Mouse (Mus musculus) heart, postnatal 0 days (tissue): ENCODE data around the gene Bloc1s6.
A peak's percentile ranks its signal among the peaks of the same experiment; 100 is the strongest.

ENCODE experiments used
- CTCF ChIP-seq: IDR thresholded peaks from 2 replicates; pipeline ENCODE4 v1.5.1; 2016; ENCODE audit warnings: antibody characterized with exemption, control low read depth, low read depth
- EP300 ChIP-seq: IDR thresholded peaks from 2 replicates; pipeline ENCODE4 v1.6.1; 2016; ENCODE audit warnings: antibody characterized with exemption, low read depth

DNA sequence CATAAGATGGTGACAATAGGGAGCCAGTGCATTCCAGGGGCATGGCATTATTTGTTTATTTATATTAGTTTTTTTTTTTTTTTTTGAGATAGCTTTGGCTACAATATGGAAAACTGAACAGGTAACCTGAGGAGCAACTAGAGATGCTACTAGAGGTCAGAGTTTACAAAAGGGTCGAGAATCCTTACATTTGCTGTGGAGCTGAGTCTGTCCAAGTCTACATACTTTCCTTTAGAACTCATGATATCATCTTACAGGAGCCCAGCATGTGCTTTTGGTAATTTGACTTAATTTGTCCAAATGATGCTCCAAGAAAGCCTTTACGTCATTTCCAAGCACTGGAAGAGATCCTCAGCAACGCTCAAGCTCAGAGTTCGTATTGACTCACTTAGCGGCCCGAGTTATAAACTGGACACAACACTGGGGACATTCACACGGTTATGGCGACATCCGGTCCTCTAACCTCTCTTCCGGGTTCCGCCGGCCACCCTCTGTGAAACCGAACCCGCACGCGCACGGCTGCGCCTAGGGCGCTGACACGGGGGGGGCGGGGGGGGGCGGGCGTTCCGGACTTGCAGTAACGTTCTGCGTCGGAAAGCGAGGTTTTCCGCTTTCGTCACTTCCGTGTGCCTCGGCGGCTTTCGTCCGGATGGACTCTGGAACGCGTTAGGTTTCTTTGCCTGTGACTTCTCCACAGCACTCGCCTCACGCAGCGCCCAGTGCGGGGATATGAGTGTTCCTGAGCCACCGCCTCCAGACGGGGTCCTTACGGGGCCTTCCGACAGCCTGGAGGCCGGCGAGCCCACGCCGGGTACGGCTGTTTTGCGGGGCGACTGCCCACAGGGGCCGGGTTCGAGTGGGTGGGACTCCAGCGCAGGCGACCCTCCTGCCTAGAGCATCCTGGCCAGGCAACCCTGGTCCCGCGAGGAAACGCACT, at the start of gene Bloc1s6:
- no peak for TF ChIP-seq CTCF
- TF ChIP-seq EP300, result 0 out of 2 replicates have a peak, but pooled peaks have one; percentile 48
